Mouse (Mus musculus) cerebellum, postnatal 14 days (tissue): ENCODE measurements at regions not wholly inside any gene's neighbourhood (a gene's known extent, or its start where the extent isn't known, plus 50 kb on each side); places are given as distances from the start of the nearest gene placed in this dataset.

Experiments
- DNase-seq, 2 experiments: peaks; one replicate each; pipeline ENCODE4 v3.0.0; 2021; ENCODE audit warnings: mixed read lengths in 2 of 2

- DNase-seq: no peak
These were observed 126.8 kb downstream of the Hlx start for GRCm38 (mm10) chr1:184605666-184606065.

GRCm38 (mm10) chr1:184603136-184603535 is 129.3 kb downstream of the Hlx start:
- DNase-seq: no peak

GRCm38 (mm10) chr1:184595449-184595848 is 137.0 kb downstream of the Hlx start:
- no peak for DNase-seq

DNA sequence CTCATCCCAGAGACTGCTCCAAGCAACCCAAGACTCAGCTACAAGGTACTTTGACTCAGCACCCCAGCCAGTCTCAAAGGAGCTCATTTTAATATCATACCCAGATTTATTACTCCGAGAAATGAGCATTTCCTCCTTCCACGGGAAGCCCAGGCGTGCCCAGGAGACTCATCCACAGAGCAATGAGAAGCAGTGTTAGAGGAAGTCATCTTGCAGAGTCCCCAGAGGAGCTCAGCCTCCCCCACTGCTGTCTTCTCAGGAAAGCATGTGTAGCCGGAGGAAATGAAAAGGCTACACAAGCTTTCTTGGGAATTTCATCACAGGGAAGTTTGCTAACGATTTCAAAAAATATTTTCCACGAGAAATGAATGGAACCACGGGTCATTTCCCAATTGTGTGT is 141.8 kb downstream of the Hlx start:
- DNase-seq: no peak

GRCm38 (mm10) chr1:184589277-184589676 is 143.1 kb downstream of the Hlx start:
- DNase-seq: no peak

- DNase-seq: no peak
These were observed 147.9 kb downstream of the Hlx start for GRCm38 (mm10) chr1:184584505-184584874.

DNA sequence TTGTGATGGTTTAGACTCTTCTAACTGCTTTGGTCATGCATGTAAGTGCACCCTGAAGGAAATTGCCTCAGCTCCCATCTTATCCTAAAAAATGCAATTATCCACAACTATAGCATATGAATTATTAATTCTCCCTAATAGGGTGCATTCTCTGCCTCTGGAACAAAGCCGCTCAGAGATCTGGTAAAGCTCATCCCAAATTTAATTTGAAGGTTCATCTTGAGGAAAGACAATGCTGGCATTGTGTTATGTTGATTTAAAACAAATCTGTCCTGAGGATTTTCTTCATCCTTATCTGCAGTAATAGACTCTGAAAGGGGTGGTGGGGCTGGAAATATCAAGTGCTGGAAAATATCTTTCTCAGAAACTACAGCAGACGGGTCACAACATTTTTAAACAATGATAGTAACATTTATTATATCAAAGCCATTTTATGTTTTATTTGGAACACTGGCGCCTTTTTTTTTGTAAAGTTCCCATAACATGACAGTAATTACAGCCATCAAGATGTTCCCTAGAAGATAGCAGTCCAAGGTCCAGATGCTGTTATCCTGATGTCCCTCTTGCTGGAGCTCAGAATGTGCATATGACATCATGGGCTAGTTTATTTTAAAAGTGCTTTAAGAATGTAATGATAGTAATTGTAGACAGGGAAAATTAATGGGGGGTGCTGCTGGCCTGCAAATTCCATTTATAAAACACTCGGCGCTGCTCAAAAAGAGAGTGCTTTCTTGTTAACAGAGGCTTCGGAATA is 148.5 kb downstream of the Hlx start:
- no peak for DNase-seq

GRCm38 (mm10) chr1:184579475-184579874 is 152.9 kb downstream of the Hlx start:
- DNase-seq: no peak

GRCm38 (mm10) chr1:184576527-184576926 is 155.9 kb downstream of the Hlx start:
- no peak for DNase-seq

DNA sequence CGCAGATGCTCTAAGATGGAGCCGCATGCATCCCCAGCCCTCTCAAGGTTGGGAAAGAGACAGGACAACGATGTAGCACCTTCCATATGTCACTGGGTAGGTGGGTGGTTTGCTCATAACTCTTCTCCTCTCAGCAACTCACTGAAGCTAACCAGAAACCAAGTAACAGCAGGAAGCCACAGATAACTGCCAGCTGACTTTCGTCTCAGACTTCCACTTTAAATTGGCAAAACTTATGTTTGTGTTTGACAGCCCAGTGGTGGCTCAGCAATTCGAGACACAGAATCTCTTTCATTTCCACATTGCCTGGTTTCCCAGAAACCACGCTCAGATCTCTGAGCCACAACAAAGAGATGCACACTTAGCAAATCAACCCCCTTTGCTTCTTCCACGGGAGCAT is 159.1 kb downstream of the Hlx start:
- no peak for DNase-seq

- no peak for DNase-seq
These were observed 161.7 kb downstream of the Hlx start for GRCm38 (mm10) chr1:184570681-184571080.

DNA sequence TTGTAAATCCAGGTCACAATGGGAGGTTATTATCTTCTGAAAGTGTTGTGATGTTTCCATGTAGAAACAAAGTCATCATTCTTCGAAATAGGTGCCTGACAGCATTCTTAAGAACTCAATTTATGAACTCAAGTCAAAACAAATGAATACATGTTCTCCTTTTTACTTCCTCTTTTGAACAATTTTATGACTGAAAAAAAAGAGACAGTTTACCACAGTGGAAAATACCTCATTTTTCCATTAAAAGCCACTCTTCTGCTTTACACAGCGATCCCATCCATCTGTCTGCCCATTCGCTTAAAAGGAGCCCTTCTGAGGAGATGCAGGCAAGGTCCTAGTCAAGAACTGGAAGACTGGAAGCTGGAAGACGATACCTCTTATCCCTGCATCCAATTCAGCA is 169.5 kb downstream of the Hlx start:
- no peak for DNase-seq

DNA sequence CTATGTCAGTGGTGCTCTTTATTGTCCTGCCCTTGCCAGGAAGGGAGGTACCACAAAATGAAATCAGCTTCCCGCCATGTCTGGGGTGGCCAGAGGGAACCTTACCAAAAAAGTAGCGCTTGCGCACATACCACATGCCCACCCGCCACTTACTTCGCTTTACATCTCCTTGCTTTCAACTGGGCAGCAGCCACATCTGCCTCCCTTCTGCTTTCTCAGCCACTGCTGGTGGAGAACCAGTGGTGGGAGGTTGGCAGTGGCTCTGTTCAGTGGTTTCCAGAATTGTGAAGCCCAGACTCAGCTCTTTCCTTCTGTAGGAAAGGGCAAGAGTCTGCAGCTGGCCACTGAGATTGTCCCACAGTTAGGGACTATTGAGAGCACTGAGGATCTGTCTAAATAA is 170.2 kb downstream of the Hlx start:
- no peak for DNase-seq

DNA sequence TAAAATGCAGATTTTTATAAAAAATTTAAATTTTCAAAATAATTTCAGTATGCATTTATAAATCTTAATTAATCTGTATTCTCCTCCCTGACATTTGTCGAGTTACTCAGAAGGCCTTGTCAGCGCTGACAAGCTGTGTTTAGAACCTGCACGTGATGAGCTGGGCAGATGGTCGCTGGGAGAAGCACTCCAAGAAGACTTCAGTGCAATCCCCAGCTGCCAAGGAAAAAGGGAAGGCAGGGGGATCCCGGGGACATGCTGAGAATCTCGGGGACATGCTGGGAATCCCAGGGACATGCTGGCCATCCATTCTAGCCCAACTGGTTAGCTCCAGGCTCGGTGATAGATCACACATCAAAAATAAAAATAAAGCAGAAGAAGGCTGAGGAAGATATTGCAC is 172.9 kb downstream of the Hlx start:
- DNase-seq: peak; percentile 36 to 53

- no peak for DNase-seq
These were observed 178.6 kb downstream of the Hlx start for GRCm38 (mm10) chr1:184553791-184554190.

- no peak for DNase-seq
These were observed 181.9 kb downstream of the Hlx start for GRCm38 (mm10) chr1:184550491-184550890.

- no peak for DNase-seq
These were observed 184.7 kb downstream of the Hlx start for GRCm38 (mm10) chr1:184547650-184548235.

GRCm38 (mm10) chr1:184546140-184546661 is 186.2 kb downstream of the Hlx start:
- DNase-seq: no peak

GRCm38 (mm10) chr1:184545111-184545510 is 187.3 kb downstream of the Hlx start:
- DNase-seq: no peak

- no peak for DNase-seq
These were observed 189.9 kb downstream of the Hlx start for GRCm38 (mm10) chr1:184542321-184543115.

GRCm38 (mm10) chr1:184539818-184540217 is 192.6 kb downstream of the Hlx start:
- DNase-seq: no peak

- DNase-seq: no peak
These were observed 195.9 kb downstream of the Hlx start for GRCm38 (mm10) chr1:184536311-184537200.

GRCm38 (mm10) chr1:184535691-184536090 is 196.7 kb downstream of the Hlx start:
- no peak for DNase-seq
